Mouse (Mus musculus) hindbrain, embryonic 14.5 days (tissue): Measurements from ENCODE around the gene Numb. TPM values are rescaled to one million over a fixed set of nuclear protein-coding genes. Genes with fewer than 3 reads are reported as not detected.
A peak's percentile ranks its signal among the peaks of the same experiment; 100 is the strongest.

Source experiments
- ATAC-seq: fragments of 200-750 bp; cut with Nextera tagmentation; 2 replicates; pipeline ENCODE4 v1.8.0; 2017; ENCODE audit warnings: moderate number of reproducible peaks, mild to moderate bottlenecking, moderate TSS enrichment, moderate library complexity; ENCODE audit not compliant: low FRiP score
- DNase-seq: peaks from one replicate; pipeline ENCODE4 v3.0.0-alpha.2; 2015; ENCODE audit warnings: low spot score
- H3K27ac ChIP-seq: fragments of 300-500 bp; sonication (generic); 2 replicates; pipeline ENCODE4 v1.5.1; 2014; ENCODE audit warnings: mild to moderate bottlenecking, moderate library complexity
- H3K27me3 ChIP-seq: fragments of 300-500 bp; sonication (generic); 2 replicates; pipeline ENCODE4 v1.6.1; 2014; ENCODE audit warnings: mild to moderate bottlenecking, low read length, mixed read lengths; ENCODE audit not compliant: control insufficient read depth, insufficient read depth
- H3K36me3 ChIP-seq: fragments of 300-500 bp; sonication (generic); replicated peaks from 2 replicates; pipeline ENCODE4 v1.6.1; 2014; ENCODE audit not compliant: control insufficient read depth, insufficient read depth
- H3K4me1 ChIP-seq: fragments of 300-500 bp; sonication (generic); replicated peaks from 2 replicates; pipeline ENCODE4 v1.6.1; 2014; ENCODE audit warnings: antibody characterized with exemption, low read length, mixed read lengths; ENCODE audit not compliant: control insufficient read depth, insufficient read depth
- H3K4me2 ChIP-seq: fragments of 300-500 bp; sonication (generic); replicated peaks from 2 replicates; pipeline ENCODE4 v1.6.1; 2014; ENCODE audit warnings: mild to moderate bottlenecking, moderate library complexity
- H3K4me3 ChIP-seq: fragments of 300-500 bp; sonication (generic); replicated peaks from 2 replicates; pipeline ENCODE4 v1.5.1; 2014; ENCODE audit warnings: mild to moderate bottlenecking, low read length
- H3K9ac ChIP-seq: fragments of 300-500 bp; sonication (generic); 2 replicates; pipeline ENCODE4 v1.6.1; 2014
- H3K9me3 ChIP-seq: fragments of 300-500 bp; sonication (generic); 2 replicates; pipeline ENCODE4 v1.6.1; 2016; ENCODE audit warnings: low read length; ENCODE audit not compliant: control insufficient read depth
- WGBS: fragments of 180-500 bp; shearing (Covaris S2); extraction: QIAGEN DNeasy Blood & Tissue Kit; methylation state at CpG from one replicate; pipeline ENCODE4 v1.1.7; 2014; 5-methylcytosine and 5-hydroxymethylcytosine counted together
- polyA plus RNA-seq: library from polyadenylated mRNA; unstranded; fragments of >200 nt; fragmentation: Nextera tagmentation; extraction: Ambion mirVana; gene quantifications from 2 replicates; pipeline ENCODE4 v1.2.1, GENCODE M21; 2014

Gene Numb
- polyA plus RNA-seq, 1 experiment from 2014 or later: 16.0 TPM

DNA sequence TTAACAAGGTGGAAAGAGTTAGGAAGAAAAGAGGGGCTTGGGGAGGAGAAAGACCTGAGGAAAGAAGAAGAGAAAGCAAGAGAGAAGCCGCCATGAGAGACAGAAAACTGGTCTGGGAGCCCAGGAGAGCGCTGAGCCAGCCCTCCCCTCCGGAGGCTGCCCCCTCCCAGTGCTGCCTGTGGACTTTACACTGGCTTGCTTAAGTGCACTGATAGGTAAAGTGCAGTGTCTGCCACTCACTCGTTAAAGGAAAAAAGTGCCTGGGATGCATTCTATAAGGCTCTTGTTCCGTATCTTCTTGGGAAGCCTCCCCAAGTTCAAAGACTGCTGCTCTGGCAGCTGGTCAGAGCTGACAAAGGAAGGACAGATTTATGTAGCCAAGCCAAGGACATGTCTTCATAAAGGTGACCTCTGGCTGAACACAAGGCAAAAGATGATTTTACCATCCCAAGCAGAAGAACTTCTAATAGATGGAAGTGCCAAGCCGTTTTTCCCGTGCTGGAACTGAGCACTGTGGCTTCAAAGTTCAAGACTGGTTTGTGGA lies 3.5 kb upstream of the Numb start:
- H3K4me3 ChIP-seq: no peak overlapping the region
- ATAC-seq: no peak
- H3K27ac ChIP-seq: no peak overlapping the region
- H3K4me1 ChIP-seq: peaks cover 16% of the 10 kb centered on the region
- 66% methylated on average over 7 of the region's 7 CpGs for WGBS
- no peaks in the 10 kb centered on the region for H3K36me3 ChIP-seq
- no peak for DNase-seq
- H3K27me3 ChIP-seq: no peaks in the 10 kb centered on the region
- no peak overlapping the region for H3K9ac ChIP-seq
- no peak overlapping the region for H3K4me2 ChIP-seq
- no peaks in the 10 kb centered on the region for H3K9me3 ChIP-seq

DNA sequence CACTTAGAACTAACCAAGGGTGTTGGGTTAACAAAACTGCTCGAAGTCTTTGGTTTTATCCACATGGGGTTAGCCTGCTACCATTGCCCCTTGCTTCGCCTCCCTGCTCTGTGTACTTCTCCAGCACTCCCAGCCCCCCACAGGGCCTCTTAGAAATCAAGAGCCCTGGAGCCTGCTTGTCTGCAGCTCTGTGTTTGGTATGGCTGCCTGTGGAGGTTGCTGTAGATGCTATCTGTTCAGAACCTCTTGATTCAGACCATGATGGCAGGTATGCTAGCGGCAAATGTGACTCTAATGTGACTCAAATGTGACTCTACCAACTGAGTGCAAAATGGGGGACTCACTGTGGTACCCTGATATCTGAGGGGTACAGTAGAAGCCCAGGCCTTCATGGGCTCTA lies 2.6 kb upstream of the Numb start:
- no peaks in the 10 kb centered on the region for H3K9me3 ChIP-seq
- WGBS: 63% methylated on average over 3 of the region's 3 CpGs
- no peak overlapping the region for H3K4me3 ChIP-seq
- DNase-seq (no peak), ATAC-seq (no peak)
- H3K9ac ChIP-seq: no peak overlapping the region
- H3K27ac ChIP-seq: no peak overlapping the region
- peaks cover 19% of the 10 kb centered on the region for H3K4me1 ChIP-seq
- no peaks in the 10 kb centered on the region for H3K27me3 ChIP-seq
- H3K4me2 ChIP-seq: no peak overlapping the region
- H3K36me3 ChIP-seq: no peaks in the 10 kb centered on the region

DNA sequence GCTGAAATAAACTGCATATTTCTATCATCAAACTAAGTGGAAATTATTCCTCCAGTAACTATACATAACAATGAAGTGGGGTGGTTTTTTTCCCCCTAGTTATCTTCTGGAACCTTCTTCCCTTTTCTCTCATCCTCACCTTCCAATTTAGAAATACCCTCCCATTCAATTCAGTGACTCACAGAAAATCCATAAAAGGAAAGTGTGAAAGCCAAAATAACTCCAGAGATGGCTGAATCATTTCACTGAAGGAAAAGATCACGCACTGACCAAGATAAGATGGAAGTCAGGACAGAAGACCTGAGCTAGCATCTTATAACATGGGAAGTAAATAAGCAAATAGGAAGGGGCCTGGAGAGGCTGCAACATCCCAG lies 1.7 kb upstream of the Numb start:
- Histone ChIP-seq H3K36me3 (no peaks in the 10 kb centered on the region), H3K4me2 (no peak overlapping the region), H3K4me3 (no peak overlapping the region), H3K27me3 (no peaks in the 10 kb centered on the region), H3K9me3 (no peaks in the 10 kb centered on the region), H3K4me1 (peaks cover 22% of the 10 kb centered on the region), H3K9ac (peak overlapping the region; percentile 4; the same call in 1 of the 2 replicates), H3K27ac (no peak overlapping the region)
- ATAC-seq: no peak
- DNase-seq: no peak
- 90% methylated on average over 1 of the region's 1 CpGs for WGBS

DNA sequence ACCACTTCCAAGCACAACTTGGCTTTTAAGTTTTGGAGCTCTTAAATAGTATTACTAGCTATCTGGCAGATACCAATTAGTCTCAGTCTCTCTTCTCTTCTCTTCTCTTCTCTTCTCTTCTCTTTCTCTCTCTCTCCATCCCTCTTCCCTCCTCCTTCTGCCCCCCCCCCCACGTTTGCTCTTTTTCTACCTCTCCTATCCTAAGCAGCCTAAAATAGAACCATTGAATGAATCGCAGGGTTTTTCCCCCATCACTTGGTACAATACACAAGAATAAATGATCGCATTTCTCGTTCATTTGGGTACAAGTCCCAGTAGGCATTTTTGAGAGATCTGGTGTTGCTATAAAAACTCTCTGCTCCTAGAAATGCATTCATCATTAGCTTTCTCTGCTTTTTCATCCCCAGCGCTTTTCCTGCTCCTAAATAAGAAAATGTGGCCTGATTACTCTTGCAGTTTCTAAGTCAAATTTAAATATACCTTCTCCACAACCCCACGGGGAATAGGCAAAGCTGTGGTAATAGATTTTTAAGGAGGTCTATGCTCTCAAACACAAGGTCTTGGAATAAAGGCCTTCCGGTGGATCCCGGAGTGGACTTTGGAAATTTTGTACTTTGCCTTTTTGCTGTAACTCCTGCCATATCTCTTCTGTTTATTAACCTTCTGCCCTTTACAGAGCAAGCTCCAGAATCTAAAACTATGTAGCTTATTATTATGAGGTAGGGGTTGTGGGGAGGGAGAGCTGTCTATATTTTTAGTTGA lies 1.2 kb upstream of the Numb start:
- H3K4me1 ChIP-seq: peaks cover 22% of the 10 kb centered on the region
- H3K4me2 ChIP-seq: peak overlapping the region; percentile 55
- no peaks in the 10 kb centered on the region for H3K9me3 ChIP-seq
- no peaks in the 10 kb centered on the region for H3K36me3 ChIP-seq
- H3K9ac ChIP-seq: peak overlapping the region; percentile 55
- peak overlapping the region; percentile 63; the same call in 1 of the 2 replicates for H3K27ac ChIP-seq
- H3K27me3 ChIP-seq: no peaks in the 10 kb centered on the region
- 38% methylated on average over 8 of the region's 8 CpGs for WGBS
- DNase-seq (no peak), ATAC-seq (no peak)
- H3K4me3 ChIP-seq: peak overlapping the region; percentile 99

DNA sequence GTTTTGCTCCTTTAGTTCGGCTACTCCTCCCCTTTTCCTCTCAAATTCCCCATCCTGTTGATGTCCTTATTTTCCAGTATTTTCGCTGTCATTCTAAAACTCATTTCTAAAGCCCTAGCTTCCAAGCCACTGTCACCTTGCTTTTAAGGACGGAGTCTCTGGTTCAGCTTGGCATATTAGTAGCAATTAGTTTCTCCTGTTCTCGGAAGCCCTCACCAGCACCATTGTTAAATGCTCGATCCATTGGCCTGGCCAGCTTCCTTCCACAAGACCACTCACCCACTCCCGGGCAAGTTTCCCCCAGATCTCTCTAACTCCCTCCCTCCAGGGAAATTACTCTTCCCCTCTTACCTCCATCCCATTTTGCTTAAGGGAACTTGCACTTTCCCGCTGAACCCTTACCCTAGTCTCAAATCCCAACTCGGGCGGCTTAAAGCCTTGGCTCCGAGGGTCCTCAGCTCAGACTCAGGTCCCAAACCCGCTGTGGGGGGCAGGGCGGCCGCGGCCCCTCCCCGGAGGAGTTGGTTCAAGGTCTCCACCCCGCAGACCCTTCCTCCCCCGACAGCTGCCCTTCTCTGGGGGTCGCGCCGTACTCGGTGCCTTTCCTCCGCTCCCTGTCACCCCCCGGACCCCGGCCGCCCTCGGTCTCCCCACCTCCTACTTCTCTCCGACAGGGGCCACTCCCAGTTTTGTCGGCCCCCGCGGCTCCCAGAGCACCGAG lies 853 bp downstream of the Numb start:
- Histone ChIP-seq H3K36me3 (no peaks in the 10 kb centered on the region), H3K9me3 (no peaks in the 10 kb centered on the region), H3K27ac (peak overlapping the region; percentile 86), H3K4me3 (peak overlapping the region; percentile 99), H3K4me2 (peak overlapping the region; percentile 95), H3K4me1 (peaks cover 22% of the 10 kb centered on the region), H3K27me3 (no peaks in the 10 kb centered on the region), H3K9ac (peak overlapping the region; percentile 81)
- DNase-seq: no peak
- ATAC-seq: no peak
- WGBS: 2% methylated on average over 30 of the region's 31 CpGs

DNA sequence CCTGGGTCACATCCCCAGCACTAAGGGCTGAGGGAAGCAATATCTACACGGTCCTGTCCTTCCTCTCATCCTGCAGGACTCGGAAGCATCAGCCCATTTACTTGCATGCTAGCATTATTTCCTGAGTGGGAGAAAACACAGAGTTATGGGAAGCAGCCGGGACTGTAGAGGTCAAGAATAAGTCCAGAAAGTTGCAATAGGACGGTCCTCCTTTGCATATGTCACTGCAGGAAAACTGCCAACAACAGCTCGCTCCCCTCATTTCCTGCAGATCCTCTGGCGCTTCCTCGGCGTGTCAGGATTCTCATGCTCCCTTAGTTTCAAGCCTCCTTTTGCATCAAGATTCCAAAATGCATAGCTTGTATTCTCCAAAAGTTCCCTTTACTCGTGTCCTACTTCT lies 4.8 kb downstream of the Numb start:
- Histone ChIP-seq H3K4me1 (peaks cover 13% of the 10 kb centered on the region; the same call in 1 of the 2 replicates), H3K4me2 (no peak overlapping the region), H3K27me3 (no peaks in the 10 kb centered on the region), H3K9ac (no peak overlapping the region), H3K27ac (no peak overlapping the region), H3K36me3 (peaks cover 5% of the 10 kb centered on the region; the same call in 1 of the 2 replicates), H3K9me3 (no peaks in the 10 kb centered on the region), H3K4me3 (no peak overlapping the region)
- DNase-seq: no peak
- WGBS: 77% methylated on average over 9 of the region's 9 CpGs
- no peak for ATAC-seq

DNA sequence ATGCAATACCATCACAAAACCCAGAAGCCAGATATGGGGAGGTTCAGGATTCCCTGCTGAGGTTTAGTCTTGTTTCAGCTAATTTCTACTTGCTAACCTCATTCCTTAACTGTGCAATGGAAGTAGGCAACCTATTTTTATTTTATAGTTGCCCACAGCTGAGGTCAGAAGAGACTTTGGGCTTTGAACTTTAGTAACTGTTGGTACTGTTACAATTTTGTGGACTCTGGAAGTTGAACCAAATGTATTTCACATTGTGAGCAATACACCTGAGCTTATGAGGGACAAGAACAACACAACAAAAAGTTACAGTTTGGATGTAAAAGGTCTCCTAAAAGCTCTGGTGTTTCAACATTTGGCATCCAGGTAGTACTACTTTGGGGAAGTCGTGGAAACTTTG lies 6.9 kb downstream of the Numb start:
- H3K27me3 ChIP-seq: no peaks in the 10 kb centered on the region
- no peaks in the 10 kb centered on the region for H3K9me3 ChIP-seq
- DNase-seq (no peak), ATAC-seq (no peak)
- WGBS: 95% methylated on average over 1 of the region's 1 CpGs
- no peak overlapping the region for H3K9ac ChIP-seq
- peaks cover 5% of the 10 kb centered on the region; the same call in 1 of the 2 replicates for H3K36me3 ChIP-seq
- H3K4me1 ChIP-seq: 0 out of 2 replicates have a peak, but pooled peaks cover 3% of the 10 kb centered on the region
- no peak overlapping the region for H3K4me3 ChIP-seq
- no peak overlapping the region for H3K27ac ChIP-seq
- no peak overlapping the region for H3K4me2 ChIP-seq

DNA sequence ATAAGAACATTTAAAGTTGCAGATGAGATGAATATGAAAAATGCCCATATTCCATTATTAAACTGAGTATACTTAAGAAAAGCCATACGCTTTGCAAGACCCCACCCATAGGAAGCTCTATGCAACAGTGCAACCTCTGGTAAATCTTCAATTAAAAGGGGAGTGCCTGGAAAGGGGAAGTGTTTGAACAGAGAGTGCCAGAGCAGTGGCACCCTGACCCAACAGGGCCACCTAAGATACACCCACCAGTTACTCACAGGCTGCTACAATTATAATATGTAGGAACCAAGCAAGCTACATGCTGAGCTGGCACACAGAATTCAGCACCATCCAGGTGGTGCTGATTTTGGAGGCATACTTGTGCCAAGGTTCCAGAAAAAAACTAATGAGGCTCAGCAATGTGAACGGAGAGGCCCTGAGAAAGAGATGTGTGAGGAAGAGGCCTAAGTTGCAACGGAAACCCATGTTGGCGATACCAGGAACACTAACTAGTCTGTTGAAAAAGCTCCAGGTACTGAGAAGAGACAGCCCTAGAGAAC lies 7.5 kb downstream of the Numb start:
- Histone ChIP-seq H3K4me1 (0 out of 2 replicates have a peak, but pooled peaks cover 3% of the 10 kb centered on the region), H3K4me3 (no peak overlapping the region), H3K27me3 (no peaks in the 10 kb centered on the region), H3K9me3 (no peaks in the 10 kb centered on the region), H3K27ac (no peak overlapping the region), H3K9ac (no peak overlapping the region), H3K36me3 (peaks cover 5% of the 10 kb centered on the region; the same call in 1 of the 2 replicates), H3K4me2 (no peak overlapping the region)
- WGBS: 93% methylated on average over 4 of the region's 4 CpGs
- DNase-seq (no peak), ATAC-seq (no peak)

DNA sequence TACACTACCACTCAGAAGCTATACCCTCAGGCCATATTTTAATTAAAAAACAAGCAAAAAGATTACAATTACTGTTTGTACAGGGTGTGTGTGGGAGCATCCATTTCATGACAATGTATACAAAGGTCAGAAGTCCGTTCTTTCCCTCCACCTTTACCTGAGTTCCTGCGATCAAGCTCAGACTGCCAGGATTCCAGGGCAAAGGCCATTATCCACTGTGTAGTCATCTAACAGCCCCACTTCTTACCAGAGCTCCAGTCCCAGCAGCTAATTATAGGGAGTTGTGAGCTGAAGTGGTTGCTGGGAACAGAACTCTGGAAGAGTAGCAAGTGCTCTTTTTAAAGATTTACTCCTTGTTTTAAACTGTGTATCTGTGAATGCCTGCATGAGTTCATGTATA lies 11.3 kb downstream of the Numb start:
- no peaks in the 10 kb centered on the region for H3K9me3 ChIP-seq
- H3K9ac ChIP-seq: no peak overlapping the region
- no peaks in the 10 kb centered on the region for H3K27me3 ChIP-seq
- no peak overlapping the region for H3K4me2 ChIP-seq
- no peak overlapping the region for H3K4me3 ChIP-seq
- DNase-seq: no peak
- no peaks in the 10 kb centered on the region for H3K4me1 ChIP-seq
- H3K27ac ChIP-seq: no peak overlapping the region
- peaks cover 5% of the 10 kb centered on the region; the same call in 1 of the 2 replicates for H3K36me3 ChIP-seq
- 95% methylated on average over 2 of the region's 2 CpGs for WGBS
- no peak for ATAC-seq
